Comparison of ENCODE assay signal across 13 mouse cellular contexts in genomic region chr3:89224796-89225195, GRCm38 (mm10). TPM values are rescaled to one million over a fixed set of nuclear protein-coding genes. Genes with fewer than 3 reads are reported as not detected.
DNase-seq lines count a peak whose midpoint lies in the region; ATAC-seq and TF ChIP-seq lines count a peak whose summit lies in the region.
"Had no signal": no experiment of that assay in that cellular context is flagged by ENCODE, and none has a peak within 500 bp of the region (broad histone marks: within the 10 kb centered on the region; RNA-seq: fewer than 3 reads in every experiment).

No protein-coding gene starts in this region.

- peaks cover 29% of the 10 kb centered on the region for H3K4me1 ChIP-seq in embryonic facial prominence, embryonic 12.5 days
- peaks cover 66% of the 10 kb centered on the region for H3K4me1 ChIP-seq in hindbrain, embryonic 12.5 days
- H3K4me1 ChIP-seq in midbrain, postnatal 0 days (ENCODE audit: insufficient read depth, low read length) = peaks cover 26% of the 10 kb centered on the region; the same call in 1 of the 2 replicates
- peaks cover 4% of the 10 kb centered on the region; the same call in 1 of the 2 replicates for H3K4me1 ChIP-seq in intestine, postnatal 0 days (replicated peaks; ENCODE audit: control insufficient read depth, insufficient read depth, low read length)

- intact Hi-C loops in left cerebral cortex, adult 2 months (cut with DNase I) = no loop called here
- intact Hi-C loops in left cerebral cortex, postnatal 14 days (cut with DNase I) = loop anchor here (10.0 kb wide), 1 partner anchor 550 kb away; the partner anchor contains the start of gene Ube2q1

- H3K9me3 ChIP-seq in embryonic facial prominence, embryonic 12.5 days = no peaks in the 10 kb centered on the region
- H3K9me3 ChIP-seq in hindbrain, embryonic 12.5 days (replicated peaks) = no peaks in the 10 kb centered on the region
- no peaks in the 10 kb centered on the region for H3K9me3 ChIP-seq in midbrain, postnatal 0 days (ENCODE audit: low read length)
- no peaks in the 10 kb centered on the region for H3K9me3 ChIP-seq in intestine, postnatal 0 days (ENCODE audit: control insufficient read depth)
- H3K9me3 ChIP-seq: embryonic facial prominence, embryonic 15.5 days; heart, embryonic 12.5 days had no signal

- TF ChIP-seq CTCF in left cerebral cortex, adult 2 months (IDR thresholded peaks at IDR 0.05) = no peak
- TF ChIP-seq CTCF in midbrain, postnatal 0 days (IDR thresholded peaks at IDR 0.05) = no peak
- no peak for TF ChIP-seq CTCF in intestine, postnatal 0 days (IDR thresholded peaks at IDR 0.05; ENCODE audit: low read depth)

- H3K9ac ChIP-seq in embryonic facial prominence, embryonic 12.5 days = no peak overlapping the region
- peak overlapping the region; percentile 76 for H3K9ac ChIP-seq in hindbrain, embryonic 12.5 days
- peak overlapping the region; percentile 39; the same call in 1 of the 2 replicates for H3K9ac ChIP-seq in midbrain, postnatal 0 days (replicated peaks; ENCODE audit: low read length, poor library complexity, severe bottlenecking)
- H3K9ac ChIP-seq in intestine, postnatal 0 days (ENCODE audit: low read depth, low read length) = no peak overlapping the region
- H3K9ac ChIP-seq: embryonic facial prominence, embryonic 15.5 days; heart, embryonic 12.5 days had no signal

- peak overlapping the region; percentile 53; the same call in 1 of the 2 replicates for H3K4me3 ChIP-seq in left cerebral cortex, adult 2 months
- peak overlapping the region; percentile 46; the same call in 1 of the 2 replicates for H3K4me3 ChIP-seq in embryonic facial prominence, embryonic 12.5 days
- H3K4me3 ChIP-seq in hindbrain, embryonic 12.5 days = peak overlapping the region; percentile 49
- H3K4me3 ChIP-seq in midbrain, postnatal 0 days (ENCODE audit: low read depth, low read length) = peak overlapping the region; percentile 41
- H3K4me3 ChIP-seq in intestine, postnatal 0 days (ENCODE audit: low read depth, low read length) = no peak overlapping the region
- H3K4me3 ChIP-seq: embryonic facial prominence, embryonic 15.5 days; heart, embryonic 12.5 days had no signal

- H3K27me3 ChIP-seq in embryonic facial prominence, embryonic 12.5 days = peaks cover under 1% of the 10 kb centered on the region; the same call in 1 of the 2 replicates
- H3K27me3 ChIP-seq in hindbrain, embryonic 12.5 days = no peaks in the 10 kb centered on the region
- no peaks in the 10 kb centered on the region for H3K27me3 ChIP-seq in midbrain, postnatal 0 days (ENCODE audit: insufficient read depth, low read length)
- no peaks in the 10 kb centered on the region for H3K27me3 ChIP-seq in intestine, postnatal 0 days (replicated peaks; ENCODE audit: control insufficient read depth, insufficient read depth, low read length)
- H3K27me3 ChIP-seq: embryonic facial prominence, embryonic 15.5 days had no signal

- ATAC-seq in embryonic facial prominence, embryonic 12.5 days (ENCODE audit: insufficient number of reproducible peaks, insufficient read depth, low FRiP score, low TSS enrichment) = no peak
- 0 out of 2 replicates have a peak, but pooled peaks have one; percentile 4 for ATAC-seq in hindbrain, embryonic 12.5 days (ENCODE audit: low FRiP score)
- no peak for ATAC-seq in midbrain, postnatal 0 days (ENCODE audit: low FRiP score)
- ATAC-seq in intestine, postnatal 0 days = no peak

- no peak for DNase-seq in left cerebral cortex, adult 2 months (ENCODE audit: extremely low spot score in 1 of 2, low spot score in 2 of 2)
- DNase-seq in left cerebral cortex, postnatal 14 days (ENCODE audit: low spot score in 2 of 2) = no peak
- DNase-seq in midbrain, postnatal 0 days (ENCODE audit: low spot score) = no peak
- DNase-seq in urinary bladder, adult 2 months (ENCODE audit: low spot score) = no peak
- no peak for DNase-seq in urinary bladder, postnatal 4 days (ENCODE audit: low spot score in 2 of 2)
- DNase-seq: cerebellum, adult 11-12 months; lung, postnatal 36 days; right cerebral cortex, postnatal 25 days had no signal

- peak overlapping the region; percentile 95 for H3K4me2 ChIP-seq in embryonic facial prominence, embryonic 12.5 days (replicated peaks)
- peak overlapping the region; percentile 70 for H3K4me2 ChIP-seq in hindbrain, embryonic 12.5 days (replicated peaks)
- H3K4me2 ChIP-seq in midbrain, postnatal 0 days (ENCODE audit: low read depth, low read length, poor library complexity, severe bottlenecking) = peak overlapping the region; percentile 85
- H3K4me2 ChIP-seq in intestine, postnatal 0 days (replicated peaks; ENCODE audit: low read depth) = no peak overlapping the region
- H3K4me2 ChIP-seq: heart, embryonic 12.5 days had no signal

- WGBS in embryonic facial prominence, embryonic 12.5 days = 72% methylated on average over 11 of the region's 11 CpGs
- WGBS in hindbrain, embryonic 12.5 days = 38% methylated on average over 11 of the region's 11 CpGs
- 35% methylated on average over 11 of the region's 11 CpGs for WGBS in midbrain, postnatal 0 days
- WGBS in intestine, postnatal 0 days = 75% methylated on average over 11 of the region's 11 CpGs

- H3K36me3 ChIP-seq in embryonic facial prominence, embryonic 12.5 days = peaks cover 10% of the 10 kb centered on the region
- H3K36me3 ChIP-seq in hindbrain, embryonic 12.5 days = peaks cover 34% of the 10 kb centered on the region; the same call in 1 of the 2 replicates
- H3K36me3 ChIP-seq in midbrain, postnatal 0 days (ENCODE audit: insufficient read depth, low read length) = no peaks in the 10 kb centered on the region
- H3K36me3 ChIP-seq in intestine, postnatal 0 days (ENCODE audit: control insufficient read depth, insufficient read depth) = no peaks in the 10 kb centered on the region; the same call in 1 of the 2 replicates

- peak overlapping the region; percentile 74 for H3K27ac ChIP-seq in left cerebral cortex, adult 2 months
- H3K27ac ChIP-seq in embryonic facial prominence, embryonic 12.5 days = 0 out of 2 replicates have a peak overlapping the region, but pooled peaks have one; percentile 51
- H3K27ac ChIP-seq in hindbrain, embryonic 12.5 days = peak overlapping the region; percentile 88
- H3K27ac ChIP-seq in midbrain, postnatal 0 days (ENCODE audit: low read depth, low read length) = peak overlapping the region; percentile 80
- no peak overlapping the region for H3K27ac ChIP-seq in intestine, postnatal 0 days (ENCODE audit: low read depth, low read length)
- H3K27ac ChIP-seq: embryonic facial prominence, embryonic 15.5 days had no signal

RNA-seq across cellular contexts. Expression of gene Mtx1, which starts 2.1 kb away (rescaled TPM):
- 10 to 100 TPM; 96.2 to 99.9 TPM for total RNA-seq in left cerebral cortex, adult 2 months (2021)
- total RNA-seq in left cerebral cortex, postnatal 14 days (2021) = 100 to 1,000 TPM in 1 of 2 experiments, 10 to 100 TPM in 1; 96.9 to 107 TPM
- 208 and 211 TPM in 2 replicates for polyA plus RNA-seq in embryonic facial prominence, embryonic 12.5 days (2016; fragmentation: Nextera tagmentation; extraction: Ambion mirVana)
- 174 and 175 TPM in 2 replicates for polyA plus RNA-seq in hindbrain, embryonic 12.5 days (2016; fragmentation: Nextera tagmentation; extraction: Ambion mirVana)
- 101 and 108 TPM in 2 replicates for total RNA-seq in midbrain, postnatal 0 days (2014; rRNA removed)
- 176 and 189 TPM in 2 replicates for polyA plus RNA-seq in midbrain, postnatal 0 days (2015; fragmentation: Nextera tagmentation; extraction: Ambion mirVana)
- 140 and 145 TPM in 2 replicates for polyA plus RNA-seq in intestine, postnatal 0 days (2015; fragmentation: Nextera tagmentation; extraction: Ambion mirVana)
- polyA plus RNA-seq in urinary bladder, adult 2 months (2012; rRNA removed) = 112 and 131 TPM in 2 replicates

RNA-seq across cellular contexts. Expression of gene Muc1, which starts 4.1 kb away (rescaled TPM):
- total RNA-seq in left cerebral cortex, adult 2 months (2021) = under 1 TPM; 0.29 to 0.33 TPM
- 1 to 10 TPM in 1 of 2 experiments, under 1 TPM in 1; 0.42 to 1.0 TPM for total RNA-seq in left cerebral cortex, postnatal 14 days (2021)
- polyA plus RNA-seq in embryonic facial prominence, embryonic 12.5 days (2016; fragmentation: Nextera tagmentation; extraction: Ambion mirVana) = 0.78 and 1.6 TPM in 2 replicates
- polyA plus RNA-seq in hindbrain, embryonic 12.5 days (2016; fragmentation: Nextera tagmentation; extraction: Ambion mirVana) = 1.5 and 1.6 TPM in 2 replicates
- total RNA-seq in midbrain, postnatal 0 days (2014; rRNA removed) = 2.8 and 3.8 TPM in 2 replicates
- polyA plus RNA-seq in midbrain, postnatal 0 days (2015; fragmentation: Nextera tagmentation; extraction: Ambion mirVana) = 0.52 and 1.5 TPM in 2 replicates
- 3.5 and 6.7 TPM in 2 replicates for polyA plus RNA-seq in intestine, postnatal 0 days (2015; fragmentation: Nextera tagmentation; extraction: Ambion mirVana)
- 0.94 and 1.2 TPM in 2 replicates for polyA plus RNA-seq in urinary bladder, adult 2 months (2012; rRNA removed)
- polyA plus RNA-seq: heart, embryonic 12.5 days had no signal

RNA-seq across cellular contexts. Expression of gene Thbs3, which starts 9.8 kb away (rescaled TPM):
- 10 to 100 TPM; 21.2 to 21.9 TPM for total RNA-seq in left cerebral cortex, adult 2 months (2021)
- 10 to 100 TPM; 23.5 to 27.0 TPM for total RNA-seq in left cerebral cortex, postnatal 14 days (2021)
- polyA plus RNA-seq in embryonic facial prominence, embryonic 12.5 days (2016; fragmentation: Nextera tagmentation; extraction: Ambion mirVana) = 42.6 and 46.2 TPM in 2 replicates
- polyA plus RNA-seq in hindbrain, embryonic 12.5 days (2016; fragmentation: Nextera tagmentation; extraction: Ambion mirVana) = 64.5 and 71.3 TPM in 2 replicates
- total RNA-seq in midbrain, postnatal 0 days (2014; rRNA removed) = 38.5 and 42.9 TPM in 2 replicates
- polyA plus RNA-seq in midbrain, postnatal 0 days (2015; fragmentation: Nextera tagmentation; extraction: Ambion mirVana) = 39.0 and 47.6 TPM in 2 replicates
- polyA plus RNA-seq in intestine, postnatal 0 days (2015; fragmentation: Nextera tagmentation; extraction: Ambion mirVana) = 15.2 and 17.2 TPM in 2 replicates
- polyA plus RNA-seq in urinary bladder, adult 2 months (2012; rRNA removed) = 59.3 and 69.8 TPM in 2 replicates

RNA-seq across cellular contexts. Expression of gene Krtcap2, which starts 21.0 kb away (rescaled TPM):
- total RNA-seq in left cerebral cortex, adult 2 months (2021) = 10 to 100 TPM; 63.2 to 71.4 TPM
- total RNA-seq in left cerebral cortex, postnatal 14 days (2021) = 10 to 100 TPM; 74.5 to 86.3 TPM
- 297 and 306 TPM in 2 replicates for polyA plus RNA-seq in embryonic facial prominence, embryonic 12.5 days (2016; fragmentation: Nextera tagmentation; extraction: Ambion mirVana)
- 247 and 271 TPM in 2 replicates for polyA plus RNA-seq in hindbrain, embryonic 12.5 days (2016; fragmentation: Nextera tagmentation; extraction: Ambion mirVana)
- 74.7 and 93.9 TPM in 2 replicates for total RNA-seq in midbrain, postnatal 0 days (2014; rRNA removed)
- polyA plus RNA-seq in midbrain, postnatal 0 days (2015; fragmentation: Nextera tagmentation; extraction: Ambion mirVana) = 219 TPM in 2 replicates
- polyA plus RNA-seq in intestine, postnatal 0 days (2015; fragmentation: Nextera tagmentation; extraction: Ambion mirVana) = 273 and 281 TPM in 2 replicates
- polyA plus RNA-seq in urinary bladder, adult 2 months (2012; rRNA removed) = 67.7 and 77.1 TPM in 2 replicates

RNA-seq across cellular contexts. Expression of gene Trim46, which starts 21.3 kb away (rescaled TPM):
- 10 to 100 TPM; 82.8 to 85.1 TPM for total RNA-seq in left cerebral cortex, adult 2 months (2021)
- 100 to 1,000 TPM; 102 to 105 TPM for total RNA-seq in left cerebral cortex, postnatal 14 days (2021)
- 6.2 and 7.7 TPM in 2 replicates for polyA plus RNA-seq in embryonic facial prominence, embryonic 12.5 days (2016; fragmentation: Nextera tagmentation; extraction: Ambion mirVana)
- 27.2 and 29.6 TPM in 2 replicates for polyA plus RNA-seq in hindbrain, embryonic 12.5 days (2016; fragmentation: Nextera tagmentation; extraction: Ambion mirVana)
- 112 and 124 TPM in 2 replicates for total RNA-seq in midbrain, postnatal 0 days (2014; rRNA removed)
- 69.1 TPM in 2 replicates for polyA plus RNA-seq in midbrain, postnatal 0 days (2015; fragmentation: Nextera tagmentation; extraction: Ambion mirVana)
- polyA plus RNA-seq in intestine, postnatal 0 days (2015; fragmentation: Nextera tagmentation; extraction: Ambion mirVana) = 1.2 and 1.3 TPM in 2 replicates
- polyA plus RNA-seq in urinary bladder, adult 2 months (2012; rRNA removed) = 4.1 and 6.0 TPM in 2 replicates

Comparison
In these comparisons a context has a peak if more than half of its experiments do, and no peak if none do; other contexts are left out.
1. H3K9ac ChIP-seq: peak in hindbrain, embryonic 12.5 days (single experiment) and midbrain, postnatal 0 days (single experiment); none in embryonic facial prominence, embryonic 12.5 days (single experiment) and intestine, postnatal 0 days (single experiment).